Mouse (Mus musculus) midbrain, embryonic 10.5 days (tissue): ENCODE measurements around the gene Uhrf1bp1. TPM values are rescaled to one million over a fixed set of nuclear protein-coding genes. Genes with fewer than 3 reads are reported as not detected.

Source experiments
- polyA plus RNA-seq: library from polyadenylated mRNA; unstranded; fragments of >200 nt; fragmentation: Nextera tagmentation; extraction: Ambion mirVana; gene quantifications from 2 replicates; pipeline ENCODE4 v1.2.1, GENCODE M21; 2016

Uhrf1bp1 gene
- polyA plus RNA-seq, 1 experiment from 2014 or later, result 6.3 TPM

Other genes starting within 250 kb of the Uhrf1bp1 start
- gene Nudt3, start 232.9 kb upstream of the Uhrf1bp1 start, polyA plus RNA-seq, result 90.0 and 109 TPM in 2 replicates
- not detected in 2 replicates for gene RPS10-NUDT3, start 221.2 kb upstream of the Uhrf1bp1 start, polyA plus RNA-seq
- gene Rps10, start 219.8 kb upstream of the Uhrf1bp1 start, polyA plus RNA-seq, result 731 and 876 TPM in 2 replicates
- 3.1 and 3.3 TPM in 2 replicates for gene Pacsin1, start 200.9 kb upstream of the Uhrf1bp1 start, polyA plus RNA-seq
- 0.16 and 0.25 TPM in 2 replicates for gene Spdef, start 127.5 kb upstream of the Uhrf1bp1 start, polyA plus RNA-seq
- 11.1 and 12.1 TPM in 2 replicates for gene D17Wsu92e, start 35.8 kb upstream of the Uhrf1bp1 start, polyA plus RNA-seq
- gene Snrpc, start 18.3 kb upstream of the Uhrf1bp1 start, polyA plus RNA-seq, result 403 and 447 TPM in 2 replicates
- gene Anks1, start 52.9 kb downstream of the Uhrf1bp1 start, polyA plus RNA-seq, result 19.3 and 31.9 TPM in 2 replicates
- 95.5 and 96.3 TPM in 2 replicates for gene Taf11, start 53.4 kb downstream of the Uhrf1bp1 start, polyA plus RNA-seq
- gene Tcp11, start 224.2 kb downstream of the Uhrf1bp1 start, polyA plus RNA-seq, result 0.86 and 1.2 TPM in 2 replicates